Mouse (Mus musculus) E14TG2a.4 (cell line): ENCODE measurements at regions not wholly inside any gene's neighbourhood (a gene's known extent, or its start where the extent isn't known, plus 50 kb on each side); places are given as distances from the start of the nearest gene placed in this dataset.

Experiments used
- H3K27me3 ChIP-seq: 2 replicates; pipeline ENCODE4 v1.6.1; 2014; ENCODE audit warnings: low read length, control low read depth; ENCODE audit not compliant: insufficient read depth
- H3K36me3 ChIP-seq: 2 replicates; pipeline ENCODE4 v1.6.1; 2014; ENCODE audit warnings: low read length, control low read depth; ENCODE audit not compliant: insufficient read depth
- H3K4me1 ChIP-seq: replicated peaks from 2 replicates; pipeline ENCODE4 v1.6.1; 2014; ENCODE audit warnings: low read depth, low read length, control low read depth
- H3K4me3 ChIP-seq: replicated peaks from 2 replicates; pipeline ENCODE4 v1.5.1; 2014; ENCODE audit warnings: mild to moderate bottlenecking, low read length
- H3K9me3 ChIP-seq: 2 replicates; pipeline ENCODE4 v1.6.1; 2014; ENCODE audit warnings: low read length, control low read depth
- CTCF ChIP-seq: conservative IDR thresholded peaks from 2 replicates; pipeline ENCODE4 v1.5.1; 2014; ENCODE audit warnings: low read length
- NANOG ChIP-seq: IDR thresholded peaks from 2 replicates; pipeline ENCODE4 v1.6.1; 2014; ENCODE audit warnings: borderline replicate concordance, low read length, mixed read lengths
- POU5F1 ChIP-seq: IDR thresholded peaks from 2 replicates; pipeline ENCODE4 v1.6.1; 2014; ENCODE audit warnings: low read length, borderline replicate concordance

DNA sequence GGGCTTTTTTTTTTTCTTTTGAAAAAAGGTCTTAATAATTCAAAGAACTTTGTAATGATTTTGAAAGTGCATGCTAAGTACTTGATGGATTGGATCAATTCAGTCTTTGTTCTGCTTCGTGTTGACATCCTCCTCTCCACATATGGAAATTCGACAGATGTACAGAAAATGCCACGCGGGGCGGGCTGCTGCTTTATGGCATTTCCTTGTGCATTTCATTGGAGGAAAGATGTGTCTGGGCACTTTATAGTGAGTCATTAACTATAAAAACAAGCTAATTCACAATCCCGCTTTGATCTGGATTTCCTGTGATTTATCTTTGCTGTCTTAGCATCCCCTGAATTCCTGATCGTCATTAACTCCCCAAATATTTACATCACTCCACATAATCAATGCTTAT lies 173.5 kb upstream of the Nr5a2 start:
- Histone ChIP-seq H3K27me3 (0 out of 2 replicates have a peak, but pooled peaks cover 6% of the 10 kb centered on the region), H3K36me3 (no peaks in the 10 kb centered on the region), H3K4me1 (no peaks in the 10 kb centered on the region), H3K4me3 (no peak overlapping the region), H3K9me3 (no peaks in the 10 kb centered on the region)
- TF ChIP-seq POU5F1 (no peak), NANOG (no peak), CTCF (no peak)

DNA sequence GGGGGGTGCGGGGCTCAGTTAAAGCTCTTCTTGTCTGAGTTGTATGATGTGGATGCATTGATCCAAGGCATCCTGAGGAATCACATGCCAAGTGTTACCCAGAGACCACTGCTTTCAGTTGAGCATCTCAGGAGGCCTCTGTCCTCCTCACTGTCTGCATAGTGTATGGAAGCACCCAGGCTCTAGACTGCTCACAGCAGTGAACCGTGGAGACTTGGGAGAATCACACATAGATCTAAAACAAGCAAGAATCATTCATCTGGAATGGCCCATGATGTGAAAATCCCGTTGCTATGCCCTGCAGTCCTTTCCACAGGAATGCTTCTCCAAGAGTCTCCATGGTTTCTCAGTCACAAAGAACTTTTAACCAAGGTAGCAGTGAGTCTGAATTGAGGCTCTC lies 170.0 kb upstream of the Nr5a2 start:
- Histone ChIP-seq H3K36me3 (no peaks in the 10 kb centered on the region), H3K27me3 (peaks cover 9% of the 10 kb centered on the region; the same call in 1 of the 2 replicates)
- TF ChIP-seq CTCF, result no peak
- no peak for TF ChIP-seq POU5F1
- no peak for TF ChIP-seq NANOG

DNA sequence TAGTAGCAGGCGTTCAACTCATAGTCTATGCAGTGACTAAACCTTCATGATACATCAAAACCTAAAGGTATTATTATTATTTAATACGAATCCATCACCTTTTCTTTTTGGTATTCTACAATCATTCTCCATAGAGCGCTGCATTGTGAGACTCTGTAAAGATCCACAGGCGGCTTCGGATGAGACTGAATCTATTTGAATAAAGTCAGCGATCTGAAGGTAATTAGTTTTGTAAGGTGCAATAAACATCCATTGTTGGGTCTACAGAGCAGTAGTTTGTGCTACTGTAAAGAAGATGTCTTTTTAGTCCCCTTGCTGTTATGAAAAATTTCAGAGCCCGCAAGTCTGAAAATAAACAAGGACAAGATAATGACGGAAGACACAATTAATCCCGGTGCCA lies 168.9 kb upstream of the Nr5a2 start:
- Histone ChIP-seq H3K36me3 (no peaks in the 10 kb centered on the region), H3K4me3 (no peak overlapping the region), H3K4me1 (no peaks in the 10 kb centered on the region), H3K27me3 (peaks cover 14% of the 10 kb centered on the region; the same call in 1 of the 2 replicates), H3K9me3 (no peaks in the 10 kb centered on the region)
- TF ChIP-seq NANOG (no peak), CTCF (no peak), POU5F1 (no peak)

More for the DNA sequence above, 170.0 kb upstream of the Nr5a2 start:
- no peaks in the 10 kb centered on the region for H3K4me1 ChIP-seq
- H3K4me3 ChIP-seq, result no peak overlapping the region
- no peaks in the 10 kb centered on the region for H3K9me3 ChIP-seq

DNA sequence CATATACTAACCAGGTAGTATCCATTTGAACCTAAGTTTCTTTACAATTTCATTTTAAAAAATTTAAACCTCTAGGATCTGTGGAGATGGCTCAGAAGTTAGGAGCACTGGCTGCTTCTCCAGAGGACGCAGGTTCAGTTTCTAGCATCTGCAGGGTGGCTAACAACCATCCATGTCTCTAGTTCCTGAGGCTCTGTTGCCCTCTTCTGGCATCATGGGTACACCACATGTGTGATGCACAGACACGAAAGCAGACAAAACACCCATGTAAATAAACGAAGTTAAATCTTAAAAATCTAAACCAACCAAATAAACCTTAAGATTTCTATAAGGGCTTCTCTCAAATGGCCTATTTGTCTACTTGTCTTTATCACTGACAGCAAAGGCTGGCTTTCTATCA lies 157.6 kb upstream of the Nr5a2 start:
- peaks cover under 1% of the 10 kb centered on the region for H3K27me3 ChIP-seq
- no peaks in the 10 kb centered on the region for H3K4me1 ChIP-seq
- no peaks in the 10 kb centered on the region for H3K36me3 ChIP-seq
- H3K9me3 ChIP-seq, result no peaks in the 10 kb centered on the region
- TF ChIP-seq POU5F1 (no peak), NANOG (no peak), CTCF (peak; percentile 37)
- H3K4me3 ChIP-seq, result no peak overlapping the region

DNA sequence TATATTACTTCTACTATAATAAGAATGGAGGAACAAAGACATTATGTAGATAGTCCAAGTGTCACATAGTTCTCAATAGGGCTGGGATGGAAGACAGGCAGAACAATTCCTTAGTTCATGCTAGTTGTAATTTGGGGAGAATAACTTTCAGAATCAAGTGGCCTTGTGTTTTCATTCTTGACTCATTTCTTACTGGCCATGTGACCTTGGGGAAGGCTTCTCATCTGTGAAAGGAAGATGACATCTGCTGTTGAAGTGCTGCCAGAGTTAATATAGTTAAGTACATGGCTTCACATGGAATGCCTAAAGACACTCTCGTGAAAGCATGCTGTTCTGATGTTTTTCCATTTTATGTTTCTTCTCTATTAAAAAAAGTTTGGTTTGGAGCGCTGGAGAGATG lies 146.2 kb upstream of the Nr5a2 start:
- no peaks in the 10 kb centered on the region for H3K4me1 ChIP-seq
- H3K36me3 ChIP-seq, result no peaks in the 10 kb centered on the region
- peaks cover 9% of the 10 kb centered on the region for H3K27me3 ChIP-seq
- H3K4me3 ChIP-seq, result no peak overlapping the region
- TF ChIP-seq NANOG (no peak), POU5F1 (no peak), CTCF (no peak)
- H3K9me3 ChIP-seq, result no peaks in the 10 kb centered on the region

DNA sequence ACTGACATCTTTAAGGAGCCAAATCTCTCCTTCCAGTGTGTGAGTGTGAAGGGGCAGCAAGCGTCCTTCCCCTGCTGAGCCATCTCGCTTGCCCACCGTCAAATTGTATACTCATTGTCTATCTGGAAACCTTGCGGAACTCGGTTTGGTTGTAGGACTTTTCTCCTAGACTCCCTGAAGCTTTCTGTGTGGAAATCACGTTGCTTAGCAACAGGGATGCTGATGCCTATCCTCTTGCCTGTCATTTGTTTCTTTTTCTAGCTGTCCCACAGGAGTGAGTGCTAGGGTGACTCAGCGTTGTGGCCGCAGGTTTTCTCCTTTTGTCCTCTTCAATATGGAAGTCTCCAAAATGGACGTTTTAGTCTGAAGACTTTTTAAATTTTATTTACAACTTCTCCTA lies 131.5 kb upstream of the Nr5a2 start:
- TF ChIP-seq POU5F1 (no peak), NANOG (no peak), CTCF (no peak)
- Histone ChIP-seq H3K27me3 (no peaks in the 10 kb centered on the region), H3K36me3 (no peaks in the 10 kb centered on the region), H3K4me3 (no peak overlapping the region), H3K4me1 (no peaks in the 10 kb centered on the region), H3K9me3 (no peaks in the 10 kb centered on the region)

DNA sequence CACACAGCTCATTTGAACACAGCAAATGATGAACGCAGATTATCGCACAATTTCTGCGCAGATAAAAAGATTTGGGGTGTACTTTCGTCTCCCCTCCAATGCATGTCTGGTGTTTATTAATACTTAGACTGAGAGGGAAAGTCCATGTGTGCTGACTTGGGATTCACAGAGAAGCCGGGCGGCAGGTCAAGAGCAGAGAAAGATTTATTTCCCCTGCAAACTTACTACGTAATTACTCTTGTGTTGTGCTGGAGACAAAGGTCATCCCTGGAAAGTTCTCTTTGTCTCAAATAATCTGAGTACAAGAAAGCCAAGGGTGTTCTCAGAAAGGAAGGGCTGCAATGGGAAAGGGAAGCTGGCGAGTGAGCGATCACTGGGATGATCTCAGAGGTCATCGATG lies 127.9 kb upstream of the Nr5a2 start:
- no peaks in the 10 kb centered on the region for H3K27me3 ChIP-seq
- H3K9me3 ChIP-seq, result peaks cover 9% of the 10 kb centered on the region
- TF ChIP-seq NANOG (no peak), POU5F1 (no peak), CTCF (no peak)
- no peaks in the 10 kb centered on the region for H3K36me3 ChIP-seq
- no peak overlapping the region for H3K4me3 ChIP-seq
- no peaks in the 10 kb centered on the region for H3K4me1 ChIP-seq

DNA sequence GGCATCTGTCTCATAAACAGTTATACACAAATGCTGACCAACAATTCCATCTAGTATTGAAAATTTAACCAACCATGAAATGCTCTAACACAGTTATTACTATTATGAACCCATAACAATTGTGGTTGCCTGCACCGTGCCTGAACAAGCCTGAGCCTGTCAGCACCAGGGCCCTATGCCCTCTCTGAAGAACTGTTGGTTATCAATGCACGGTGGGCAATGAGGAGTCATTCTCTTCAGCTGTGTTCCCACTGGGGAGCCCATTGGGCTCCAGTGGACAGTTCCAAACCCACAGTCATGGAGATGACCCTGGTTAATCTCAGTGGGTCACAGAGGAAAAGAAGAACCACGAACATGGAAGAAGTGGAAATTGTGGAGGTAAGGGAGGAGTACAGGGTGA lies 126.5 kb upstream of the Nr5a2 start:
- TF ChIP-seq POU5F1 (no peak), CTCF (no peak), NANOG (no peak)
- no peaks in the 10 kb centered on the region for H3K4me1 ChIP-seq
- H3K27me3 ChIP-seq, result no peaks in the 10 kb centered on the region
- H3K4me3 ChIP-seq, result no peak overlapping the region
- H3K9me3 ChIP-seq, result peaks cover 9% of the 10 kb centered on the region
- H3K36me3 ChIP-seq, result no peaks in the 10 kb centered on the region

DNA sequence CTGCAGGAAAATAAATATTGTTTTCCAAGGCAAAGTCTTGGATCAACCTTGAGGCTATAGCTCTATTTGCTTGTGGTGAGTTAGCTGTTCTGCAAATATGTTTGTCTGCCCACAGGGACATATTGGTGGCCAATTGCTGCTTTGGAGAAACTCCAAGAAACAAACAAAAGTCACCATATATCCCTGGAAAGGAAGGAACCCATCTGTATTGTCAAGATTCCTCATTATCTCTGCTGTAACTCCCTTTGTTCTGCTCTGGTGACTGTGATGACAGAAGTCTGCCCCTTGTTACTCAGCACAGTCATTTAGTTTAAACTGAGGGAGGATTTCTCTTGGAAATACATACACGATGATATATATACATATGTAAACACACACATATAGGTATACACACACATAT lies 123.3 kb upstream of the Nr5a2 start:
- no peaks in the 10 kb centered on the region for H3K36me3 ChIP-seq
- H3K4me1 ChIP-seq, result no peaks in the 10 kb centered on the region
- H3K27me3 ChIP-seq, result no peaks in the 10 kb centered on the region
- H3K4me3 ChIP-seq, result no peak overlapping the region
- TF ChIP-seq POU5F1, result no peak
- TF ChIP-seq NANOG, result no peak
- TF ChIP-seq CTCF, result no peak
- H3K9me3 ChIP-seq, result peaks cover 9% of the 10 kb centered on the region

DNA sequence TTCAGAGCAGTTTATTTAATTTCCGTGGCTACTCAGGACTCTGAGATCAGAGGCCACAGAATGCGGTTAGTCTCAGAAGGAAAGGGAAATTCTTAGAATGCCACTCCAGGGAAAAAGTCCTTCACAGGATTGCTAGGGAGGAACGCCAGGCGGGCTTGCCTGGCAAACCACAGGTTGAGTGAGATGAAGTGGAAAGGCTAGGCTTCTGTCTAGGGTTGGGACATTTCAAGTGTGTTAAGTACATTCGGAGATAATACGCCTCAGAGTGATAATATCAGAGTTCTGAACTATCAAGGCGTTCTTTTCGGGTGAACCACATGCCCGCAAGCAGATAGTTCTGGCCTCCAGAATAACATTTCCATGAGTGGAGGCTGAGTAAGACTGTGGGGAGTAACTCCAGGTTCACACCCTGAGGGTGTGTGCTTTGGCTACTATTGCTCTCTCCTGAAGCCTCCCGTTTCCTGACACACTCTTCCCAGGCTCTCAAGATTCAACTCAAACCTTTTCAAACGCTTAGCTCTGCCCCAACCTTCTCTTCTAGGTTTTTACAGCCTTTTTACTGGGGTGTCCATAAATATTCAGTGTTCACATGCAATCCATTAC lies 119.3 kb upstream of the Nr5a2 start:
- peaks cover 5% of the 10 kb centered on the region for H3K9me3 ChIP-seq

More for the DNA sequence above, 119.3 kb upstream of the Nr5a2 start:
- Histone ChIP-seq H3K4me3 (no peak overlapping the region), H3K4me1 (no peaks in the 10 kb centered on the region), H3K36me3 (no peaks in the 10 kb centered on the region), H3K27me3 (no peaks in the 10 kb centered on the region)
- no peak for TF ChIP-seq POU5F1
- TF ChIP-seq CTCF, result no peak
- no peak for TF ChIP-seq NANOG
